Mouse (Mus musculus) fibroblast of lung, adult 2 months (primary cell): ENCODE measurements at regions not wholly inside any gene's neighbourhood (a gene's known extent, or its start where the extent isn't known, plus 50 kb on each side); places are given as distances from the start of the nearest gene placed in this dataset.

Source experiments
- DNase-seq: peaks from one replicate; pipeline ENCODE4 v3.0.0-alpha.2; 2011; ENCODE audit warnings: low read depth

GRCm38 (mm10) chr2:51013090-51013489 lies 135.8 kb downstream of the Rnd3 start:
- DNase-seq = no peak

DNA sequence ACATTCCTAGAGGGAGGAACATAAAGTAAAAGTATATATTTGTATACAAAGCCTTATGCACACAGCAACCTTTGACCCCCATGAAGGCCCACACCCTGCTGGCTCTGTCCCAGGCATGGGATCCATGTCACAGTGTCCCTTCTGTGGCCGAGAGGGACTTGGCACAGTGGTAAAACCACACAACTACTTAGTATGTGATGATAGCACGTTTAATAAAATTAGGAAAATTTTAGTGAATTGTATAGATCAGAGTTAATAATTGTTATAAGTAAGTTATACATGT lies 140.7 kb downstream of the Rnd3 start:
- DNase-seq = no peak

- DNase-seq = no peak
These were observed 141.3 kb downstream of the Rnd3 start for GRCm38 (mm10) chr2:51007409-51008250.

DNA sequence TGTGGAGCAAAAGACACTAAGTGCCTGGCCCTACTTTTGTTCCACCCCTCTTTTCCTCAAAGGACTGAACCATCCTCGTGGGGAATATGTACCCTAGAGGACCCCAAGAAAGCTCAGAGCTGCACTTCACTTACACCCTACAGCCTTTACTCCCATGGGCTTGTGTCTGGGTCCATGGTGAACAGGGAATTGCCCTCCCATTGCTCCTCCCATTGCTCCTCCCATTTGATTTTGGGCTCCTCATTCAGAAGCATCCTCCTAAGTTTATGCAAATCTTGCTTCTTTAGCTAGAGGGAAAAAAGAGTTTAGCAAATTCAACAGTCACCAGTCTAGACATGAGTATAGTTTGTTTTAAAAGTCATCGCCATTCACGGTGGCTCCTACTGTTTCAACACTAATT lies 142.1 kb downstream of the Rnd3 start:
- no peak for DNase-seq

- DNase-seq = peak; percentile 77
These were observed 147.4 kb downstream of the Rnd3 start for GRCm38 (mm10) chr2:51001548-51001947.

- peak; percentile 60 for DNase-seq
These were observed 165.0 kb downstream of the Rnd3 start for GRCm38 (mm10) chr2:50983883-50984410.

DNA sequence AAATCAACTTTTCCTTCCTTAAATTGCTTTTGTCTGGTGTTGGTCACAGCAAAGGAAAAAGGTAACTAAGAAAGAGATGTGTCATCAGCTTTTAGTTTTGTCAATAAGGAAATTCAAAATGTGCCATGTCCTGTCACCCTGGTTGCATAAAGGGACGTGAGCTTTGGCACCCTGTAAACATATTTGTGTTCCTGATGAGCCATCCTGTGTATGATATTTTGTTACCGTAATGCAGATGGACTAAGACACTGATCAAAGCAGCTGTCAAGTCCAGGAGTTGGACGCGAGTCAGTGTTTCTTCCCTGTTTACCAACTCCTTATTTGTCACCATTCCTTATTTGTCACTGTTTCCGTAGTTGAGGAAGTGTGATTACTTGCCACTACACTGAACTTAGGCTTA lies 166.3 kb downstream of the Rnd3 start:
- DNase-seq = no peak

GRCm38 (mm10) chr2:50978356-50978755 lies 170.6 kb downstream of the Rnd3 start:
- DNase-seq = no peak

- DNase-seq = no peak
These were observed 177.6 kb downstream of the Rnd3 start for GRCm38 (mm10) chr2:50971131-50971825.

GRCm38 (mm10) chr2:50968382-50968781 lies 180.5 kb downstream of the Rnd3 start:
- DNase-seq = no peak

DNA sequence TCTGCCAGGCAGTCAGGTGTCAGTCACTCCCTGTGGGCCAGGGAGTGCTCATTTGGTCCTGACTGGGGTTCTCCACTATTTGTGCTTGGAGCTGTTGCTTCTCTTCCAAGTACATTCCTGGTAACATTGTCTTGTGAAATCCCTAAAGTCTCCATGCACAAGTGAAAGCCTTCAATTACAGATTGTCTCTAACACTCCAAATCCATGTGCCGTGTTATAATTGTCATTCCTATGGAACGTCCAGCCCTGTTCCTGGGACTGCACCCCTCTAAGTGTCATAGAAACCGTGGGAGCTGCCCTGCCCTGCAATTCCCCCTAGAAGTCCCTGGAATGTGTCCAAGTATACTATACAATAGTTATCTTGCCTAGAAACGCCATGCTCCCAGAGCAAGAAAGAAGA lies 181.1 kb downstream of the Rnd3 start:
- DNase-seq = no peak

DNA sequence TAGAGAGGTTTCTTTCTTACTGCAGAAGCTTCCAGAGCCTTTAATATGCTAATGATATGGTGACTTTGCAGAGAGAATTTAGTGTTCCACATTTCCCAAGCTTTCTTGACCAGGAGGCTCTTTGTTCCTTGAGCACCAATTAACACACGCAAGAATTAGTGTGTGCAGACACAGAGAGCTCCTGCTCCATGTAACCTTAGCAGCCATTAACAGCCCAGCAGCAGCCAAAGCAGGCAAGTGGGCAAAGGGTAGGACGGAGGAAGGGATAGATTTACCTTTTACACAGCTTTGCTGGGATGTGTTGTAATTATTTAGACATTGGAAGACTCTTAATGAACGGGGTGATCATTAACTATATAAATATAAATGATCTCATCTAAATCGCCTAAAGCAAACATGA lies 181.8 kb downstream of the Rnd3 start:
- DNase-seq = no peak

DNA sequence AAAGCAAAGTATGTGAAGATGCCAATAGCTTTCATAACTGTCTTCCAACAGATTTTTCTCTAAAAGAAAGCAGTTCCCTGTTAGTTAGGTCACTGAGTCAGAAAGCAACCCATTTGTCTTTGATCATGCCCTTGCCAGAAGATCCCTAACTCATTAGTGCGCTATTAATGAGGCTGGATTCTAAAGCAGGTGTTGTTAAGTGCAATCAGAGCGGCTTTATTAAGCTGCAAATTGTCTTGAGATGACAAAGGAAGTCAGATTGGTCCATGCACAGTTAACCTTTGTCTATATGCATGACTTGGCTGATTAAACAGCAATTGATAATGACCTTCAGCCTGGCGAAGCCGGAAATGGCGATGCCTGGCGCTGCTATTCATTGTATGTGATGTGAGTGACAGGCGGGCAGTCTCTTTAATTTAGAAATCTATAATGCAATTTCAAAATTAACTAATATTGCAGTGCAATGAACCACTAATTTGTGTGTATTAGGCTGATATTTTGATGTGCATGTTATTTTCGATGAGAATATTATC lies 183.4 kb downstream of the Rnd3 start:
- DNase-seq = no peak

DNA sequence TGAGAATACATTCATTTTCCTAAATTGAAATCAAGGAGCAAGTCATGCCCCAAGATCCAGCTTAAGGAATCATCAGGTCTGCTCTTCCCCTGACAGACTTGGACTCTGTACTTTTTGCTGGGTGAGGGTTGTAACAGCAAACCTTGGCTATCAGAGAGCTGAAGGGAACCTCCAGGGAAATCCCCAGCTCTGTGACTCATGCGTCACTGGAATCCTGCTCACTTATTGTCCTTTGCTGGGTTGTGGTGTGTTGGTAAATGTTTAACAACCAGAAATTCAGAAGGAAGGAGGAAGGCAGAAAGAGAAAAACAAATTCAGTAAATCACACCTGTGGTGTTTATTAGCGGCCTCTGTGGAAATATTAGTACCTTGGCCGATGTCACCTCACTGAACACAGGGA lies 184.8 kb downstream of the Rnd3 start:
- peak; percentile 21 for DNase-seq

DNA sequence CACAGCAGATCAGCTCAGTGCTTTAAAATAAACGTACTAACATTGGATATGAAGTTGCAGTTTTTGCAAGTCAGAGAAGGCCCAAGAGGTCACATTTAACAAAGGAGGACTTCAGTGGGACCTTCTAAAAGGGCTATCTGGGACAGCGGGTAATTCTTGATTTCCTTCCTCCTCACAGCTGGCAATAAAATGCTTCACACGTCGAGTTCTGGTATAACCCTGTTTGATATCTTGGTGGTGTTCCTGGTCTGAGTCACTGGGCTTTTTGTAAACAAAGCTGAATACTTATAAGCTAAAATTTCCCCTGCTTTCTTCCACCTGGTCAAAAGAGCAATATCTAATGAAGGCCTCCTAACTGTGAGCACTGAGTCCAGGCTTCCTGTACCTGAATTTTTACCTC lies 187.9 kb downstream of the Rnd3 start:
- no peak for DNase-seq

GRCm38 (mm10) chr2:50959323-50959722 lies 189.6 kb downstream of the Rnd3 start:
- no peak for DNase-seq

GRCm38 (mm10) chr2:50954361-50955066 lies 194.4 kb downstream of the Rnd3 start:
- peak; percentile 37 for DNase-seq

DNA sequence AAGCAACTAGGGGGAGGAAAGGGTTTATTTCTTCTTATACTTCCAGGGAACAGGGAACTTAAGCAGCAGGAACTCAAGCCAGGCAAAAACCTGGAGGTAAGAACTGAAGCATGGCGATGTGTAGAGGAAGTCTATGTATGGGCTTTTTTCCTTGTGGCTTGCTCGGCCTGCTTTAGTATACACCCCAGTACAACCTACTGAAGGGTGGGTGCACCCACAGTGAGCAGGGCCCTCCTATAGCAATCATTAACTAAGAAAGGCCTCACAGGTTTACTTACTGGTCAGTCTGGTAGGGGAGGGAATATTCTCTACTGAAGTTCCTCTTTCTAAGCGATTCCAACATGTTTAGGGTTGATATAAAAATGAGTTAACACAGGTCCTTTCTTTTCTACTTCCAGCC lies 197.9 kb downstream of the Rnd3 start:
- no peak for DNase-seq

GRCm38 (mm10) chr2:50949717-50950116 lies 199.2 kb downstream of the Rnd3 start:
- no peak for DNase-seq

- DNase-seq = no peak
These were observed 203.4 kb downstream of the Rnd3 start for GRCm38 (mm10) chr2:50945526-50945925.

- DNase-seq = peak; percentile 26
These were observed 205.7 kb downstream of the Rnd3 start for GRCm38 (mm10) chr2:50943180-50943579.

GRCm38 (mm10) chr2:50942741-50943140 lies 206.2 kb downstream of the Rnd3 start:
- DNase-seq = no peak

- DNase-seq = no peak
These were observed 216.0 kb downstream of the Rnd3 start for GRCm38 (mm10) chr2:50932936-50933335.
